Mouse (Mus musculus): ENCODE measurements around the gene Ccdc9. TPM values are rescaled to one million over a fixed set of nuclear protein-coding genes. Genes with fewer than 3 reads are reported as not detected.
"Not testable (repeated sequence)": the region's sequence is repeated elsewhere in the genome, so short reads cannot be mapped to it uniquely, and the experiment has no call there.

Gene Ccdc9
- polyA plus RNA-seq, 1 experiment from 2014 or later = 44.7 TPM

GRCm38 (mm10) chr7:16285450-16286025 lies 1.1 kb downstream of the Ccdc9 start:
- Histone ChIP-seq H3K36me3 (peaks cover 39% of the 10 kb centered on the region), H3K9ac (replicated peaks) (0 out of 2 replicates have a peak overlapping the region, but pooled peaks have one; percentile 23), H3K9me3 (no peaks in the 10 kb centered on the region), H3K27me3 (no peaks in the 10 kb centered on the region), H3K27ac (peak overlapping the region; percentile 73), H3K4me2 (peak overlapping the region; percentile 62), H3K4me3 (replicated peaks) (peak overlapping the region; percentile 60), H3K4me1 (replicated peaks) (peaks cover 11% of the 10 kb centered on the region)
- 1% methylated on average over 14 of the region's 14 CpGs for WGBS
- ATAC-seq (ENCODE audit: insufficient number of reproducible peaks, insufficient read depth, low FRiP score, low TSS enrichment, low read depth) = peak; percentile 45

DNA sequence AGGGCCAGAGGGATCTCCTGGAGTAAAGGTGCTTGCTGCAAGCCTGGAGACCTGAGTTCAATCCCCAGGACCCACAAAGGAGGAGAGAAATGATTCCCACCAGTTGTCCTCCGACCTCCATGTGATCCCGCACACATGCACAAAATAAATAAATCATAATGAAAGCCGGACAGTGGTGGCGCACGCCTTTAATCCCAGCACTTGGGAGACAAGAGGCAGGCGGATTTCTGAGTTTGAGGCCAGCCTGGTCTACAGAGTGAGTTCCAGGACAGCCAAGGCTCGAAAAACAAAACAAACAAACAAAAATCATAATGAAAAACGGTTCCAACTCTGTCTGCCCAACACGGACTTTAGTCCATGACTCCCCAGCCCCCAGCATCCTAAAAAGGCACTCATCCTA lies 1.7 kb downstream of the Ccdc9 start:
- peak overlapping the region; percentile 60 for H3K4me3 ChIP-seq (replicated peaks)
- ATAC-seq (ENCODE audit: insufficient number of reproducible peaks, insufficient read depth, low FRiP score, low TSS enrichment, low read depth) = no peak
- H3K4me2 ChIP-seq = peak overlapping the region; percentile 62
- no peaks in the 10 kb centered on the region for H3K9me3 ChIP-seq
- 68% methylated on average over 9 of the region's 9 CpGs for WGBS
- H3K4me1 ChIP-seq (replicated peaks) = peaks cover 11% of the 10 kb centered on the region
- H3K9ac ChIP-seq (replicated peaks) = no peak overlapping the region
- peak overlapping the region; percentile 73; the same call in 1 of the 2 replicates for H3K27ac ChIP-seq
- H3K36me3 ChIP-seq = peaks cover 45% of the 10 kb centered on the region
- H3K27me3 ChIP-seq = no peaks in the 10 kb centered on the region

GRCm38 (mm10) chr7:16284001-16284400 lies 2.6 kb downstream of the Ccdc9 start:
- Histone ChIP-seq H3K4me3 (replicated peaks) (no peak overlapping the region), H3K4me1 (replicated peaks) (peaks cover 11% of the 10 kb centered on the region), H3K27me3 (no peaks in the 10 kb centered on the region), H3K9ac (replicated peaks) (no peak overlapping the region), H3K9me3 (no peaks in the 10 kb centered on the region), H3K27ac (no peak overlapping the region), H3K36me3 (peaks cover 53% of the 10 kb centered on the region), H3K4me2 (no peak overlapping the region)
- no peak for ATAC-seq (ENCODE audit: insufficient number of reproducible peaks, insufficient read depth, low FRiP score, low TSS enrichment, low read depth)
- 92% methylated on average over 8 of the region's 8 CpGs for WGBS

DNA sequence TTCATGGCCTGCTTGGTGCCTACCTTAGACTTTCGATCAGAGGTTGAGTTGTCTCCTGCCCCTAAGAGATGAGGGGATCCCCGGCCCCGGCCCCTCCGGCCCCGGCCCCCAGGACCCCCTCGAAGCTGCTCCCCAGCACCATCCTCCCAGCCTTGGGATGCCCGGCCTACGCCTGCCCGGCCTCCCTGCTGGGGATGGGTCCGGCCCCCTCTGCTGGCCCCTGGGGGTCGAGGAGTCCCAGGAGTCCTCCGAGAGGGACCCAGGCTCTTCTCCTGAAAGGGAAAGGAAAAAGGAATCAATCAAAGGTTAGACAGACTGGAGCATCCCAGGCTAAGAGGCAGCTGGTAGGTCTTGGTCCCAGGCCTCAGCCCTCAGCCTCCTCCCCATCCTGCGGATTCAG lies 4.3 kb downstream of the Ccdc9 start:
- Histone ChIP-seq H3K4me2 (no peak overlapping the region), H3K9me3 (no peaks in the 10 kb centered on the region), H3K27me3 (no peaks in the 10 kb centered on the region), H3K9ac (replicated peaks) (no peak overlapping the region), H3K36me3 (peaks cover 68% of the 10 kb centered on the region), H3K4me1 (replicated peaks) (peaks cover 11% of the 10 kb centered on the region), H3K4me3 (replicated peaks) (no peak overlapping the region), H3K27ac (no peak overlapping the region)
- whole genome bisulfite sequencing = 90% methylated on average over 13 of the region's 13 CpGs
- ATAC-seq (ENCODE audit: insufficient number of reproducible peaks, insufficient read depth, low FRiP score, low TSS enrichment, low read depth) = no peak

GRCm38 (mm10) chr7:16280721-16281120 lies 5.9 kb downstream of the Ccdc9 start:
- no peaks in the 10 kb centered on the region for H3K27me3 ChIP-seq
- 85% methylated on average over 11 of the region's 11 CpGs for WGBS
- H3K4me2 ChIP-seq = no peak overlapping the region
- no peaks in the 10 kb centered on the region for H3K9me3 ChIP-seq
- peaks cover 10% of the 10 kb centered on the region for H3K4me1 ChIP-seq (replicated peaks)
- ATAC-seq (ENCODE audit: insufficient number of reproducible peaks, insufficient read depth, low FRiP score, low TSS enrichment, low read depth) = no peak
- H3K4me3 ChIP-seq (replicated peaks) = no peak overlapping the region
- peaks cover 84% of the 10 kb centered on the region for H3K36me3 ChIP-seq
- H3K9ac ChIP-seq (replicated peaks) = no peak overlapping the region
- H3K27ac ChIP-seq = no peak overlapping the region

DNA sequence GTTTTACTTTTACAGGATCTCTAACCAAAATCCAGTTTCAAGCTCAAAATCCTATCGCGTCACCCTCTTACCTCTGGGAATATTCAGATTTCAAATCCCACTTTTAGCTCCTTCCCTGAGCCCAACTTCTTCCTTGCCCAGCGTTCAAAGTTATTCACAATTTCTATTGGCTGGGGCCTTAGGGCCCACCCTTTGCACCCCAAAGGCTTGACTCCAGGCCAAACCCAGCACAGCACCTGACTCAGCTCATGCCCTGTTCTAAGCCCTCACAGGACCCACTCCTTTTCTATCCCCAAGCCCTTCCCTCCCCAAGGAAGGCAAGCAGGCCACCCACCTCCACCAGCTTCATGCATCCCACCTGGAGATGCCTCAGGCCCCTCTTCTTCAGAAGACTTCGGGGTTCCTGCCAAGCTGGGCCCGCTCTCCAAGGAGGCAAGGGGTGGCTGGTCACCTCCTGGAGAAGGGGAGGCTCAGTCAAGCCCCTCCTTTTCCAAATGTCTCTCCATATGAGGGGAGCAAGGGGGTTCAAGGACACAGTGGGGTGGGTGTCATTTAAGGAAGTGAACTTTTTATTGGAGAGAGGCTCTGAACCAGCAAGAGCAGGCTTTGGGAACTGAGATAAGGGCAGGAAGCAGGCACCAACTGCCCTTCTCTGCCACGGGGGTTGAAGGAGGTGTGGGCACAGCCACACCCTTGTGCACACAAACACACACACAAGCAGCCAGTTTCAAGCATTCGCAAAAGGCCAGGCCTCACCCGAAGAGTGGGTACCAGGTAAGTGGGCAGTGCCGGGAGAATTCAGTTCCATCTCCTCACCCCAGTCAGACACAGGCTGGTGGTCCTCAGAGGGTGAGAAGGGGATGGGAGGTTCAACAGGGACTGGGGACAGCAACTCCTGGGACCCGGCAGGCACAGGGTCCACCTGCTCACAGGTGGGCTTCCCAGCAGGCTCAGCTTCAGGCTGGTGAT lies 11.4 kb downstream of the Ccdc9 start:
- no peak overlapping the region for H3K9ac ChIP-seq (replicated peaks)
- no peak for ATAC-seq (ENCODE audit: insufficient number of reproducible peaks, insufficient read depth, low FRiP score, low TSS enrichment, low read depth)
- 86% methylated on average over 10 of the region's 10 CpGs for WGBS
- peaks cover 9% of the 10 kb centered on the region for H3K27me3 ChIP-seq
- H3K4me3 ChIP-seq (replicated peaks) = no peak overlapping the region
- H3K36me3 ChIP-seq = peaks cover 50% of the 10 kb centered on the region
- no peak overlapping the region for H3K4me2 ChIP-seq
- H3K9me3 ChIP-seq = no peaks in the 10 kb centered on the region
- peaks cover 22% of the 10 kb centered on the region for H3K4me1 ChIP-seq (replicated peaks)
- H3K27ac ChIP-seq = no peak overlapping the region

DNA sequence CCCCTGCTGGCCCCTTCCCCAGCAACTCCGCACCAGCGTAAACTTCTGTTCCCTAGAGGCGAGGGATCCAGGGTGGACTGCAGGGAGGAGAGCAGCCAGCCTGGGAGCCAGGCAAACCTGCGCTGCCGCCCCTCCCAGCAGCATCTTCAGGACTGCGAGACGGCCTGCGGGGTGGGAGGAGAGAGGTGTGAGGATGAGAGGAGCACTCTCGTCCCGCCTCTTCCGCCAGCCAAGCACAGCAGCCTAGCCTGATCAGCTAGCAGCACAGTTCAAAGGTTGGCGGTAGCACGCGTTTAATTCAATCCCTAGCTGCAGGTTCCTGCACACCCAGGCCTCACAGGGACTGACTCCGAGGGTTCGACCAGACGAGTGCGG lies 12.8 kb downstream of the Ccdc9 start:
- H3K27ac ChIP-seq = peak overlapping the region; percentile 86
- H3K9ac ChIP-seq (replicated peaks) = peak overlapping the region; percentile 65
- H3K9me3 ChIP-seq = no peaks in the 10 kb centered on the region
- peak overlapping the region; percentile 72 for H3K4me2 ChIP-seq
- under 1% methylated on average over 18 of the region's 18 CpGs for WGBS
- H3K4me1 ChIP-seq (replicated peaks) = peaks cover 22% of the 10 kb centered on the region
- H3K36me3 ChIP-seq = peaks cover 39% of the 10 kb centered on the region
- peaks cover 14% of the 10 kb centered on the region for H3K27me3 ChIP-seq
- peak; percentile 77 for ATAC-seq (ENCODE audit: insufficient number of reproducible peaks, insufficient read depth, low FRiP score, low TSS enrichment, low read depth)
- H3K4me3 ChIP-seq (replicated peaks) = peak overlapping the region; percentile 78

DNA sequence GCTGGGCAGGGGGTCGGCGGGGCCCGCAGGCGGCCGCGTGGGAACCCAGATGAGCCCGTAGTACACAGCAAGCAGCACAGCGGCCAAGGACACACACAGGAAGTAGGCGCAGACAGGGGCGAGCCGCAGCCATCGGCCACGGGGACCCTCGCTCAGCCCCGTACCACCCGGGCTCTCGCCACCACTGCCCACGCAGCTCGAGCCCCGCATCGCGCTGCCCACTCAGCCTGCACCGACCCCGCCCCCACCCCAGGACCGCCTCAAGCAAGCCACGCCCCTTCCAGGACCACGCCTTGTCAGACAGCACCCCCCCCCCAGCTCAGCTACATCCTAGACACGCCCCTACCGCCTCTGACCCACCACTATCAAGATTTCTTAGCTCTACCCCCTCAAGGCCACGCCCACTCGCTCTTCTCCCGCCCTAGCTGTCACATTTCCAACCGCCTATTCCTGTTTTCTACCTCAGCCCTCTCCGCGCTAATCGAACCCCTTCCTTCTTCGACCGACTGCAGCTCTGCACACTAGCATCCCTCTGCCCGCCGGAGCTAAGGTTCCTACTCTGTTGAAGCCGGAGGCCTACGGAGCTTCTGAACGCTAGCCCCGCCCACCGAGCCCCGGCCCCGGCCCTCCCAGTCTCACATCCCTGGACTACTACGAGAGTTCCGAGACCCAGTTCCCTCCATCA lies 13.4 kb downstream of the Ccdc9 start, which contains the start of gene Inafm1:
TSS of gene Inafm1 (minus strand) at position 537 of the 685 bp plus-strand sequence.
- 1% methylated on average over 40 of the region's 49 CpGs for WGBS
- Histone ChIP-seq H3K9me3 (no peaks in the 10 kb centered on the region), H3K4me1 (replicated peaks) (peaks cover 22% of the 10 kb centered on the region), H3K4me2 (peak within 1 kb of the TSS; percentile 72), H3K27me3 (peaks cover 14% of the 10 kb centered on the region), H3K4me3 (replicated peaks) (peak within 1 kb of the TSS; percentile 78), H3K9ac (replicated peaks) (peak within 1 kb of the TSS; percentile 83), H3K27ac (peak within 1 kb of the TSS; percentile 86), H3K36me3 (peaks cover 33% of the 10 kb centered on the region)
- ATAC-seq (ENCODE audit: insufficient number of reproducible peaks, insufficient read depth, low FRiP score, low TSS enrichment, low read depth) = peak; percentile 82

GRCm38 (mm10) chr7:16272681-16273080 lies 13.9 kb downstream of the Ccdc9 start:
- WGBS = under 1% methylated on average over 41 of the region's 46 CpGs

GRCm38 (mm10) chr7:16271139-16271538 lies 15.5 kb downstream of the Ccdc9 start:
- Histone ChIP-seq H3K27ac (no peak overlapping the region), H3K36me3 (peaks cover 12% of the 10 kb centered on the region), H3K9ac (replicated peaks) (no peak overlapping the region; the same call in 1 of the 2 replicates), H3K4me1 (replicated peaks) (peaks cover 22% of the 10 kb centered on the region), H3K27me3 (peaks cover 14% of the 10 kb centered on the region), H3K4me3 (replicated peaks) (no peak overlapping the region), H3K4me2 (no peak overlapping the region), H3K9me3 (0 out of 2 replicates have a peak, but pooled peaks cover 1% of the 10 kb centered on the region)
- 83% methylated on average over 1 of the region's 1 CpGs for WGBS
- ATAC-seq (ENCODE audit: insufficient number of reproducible peaks, insufficient read depth, low FRiP score, low TSS enrichment, low read depth) = no peak

More at GRCm38 (mm10) chr7:16272681-16273080, 13.9 kb downstream of the Ccdc9 start:
- Histone ChIP-seq H3K4me1 (replicated peaks) (peaks cover 22% of the 10 kb centered on the region), H3K27me3 (peaks cover 14% of the 10 kb centered on the region), H3K4me3 (replicated peaks) (peak overlapping the region; percentile 78), H3K9ac (replicated peaks) (peak overlapping the region; percentile 83), H3K27ac (peak overlapping the region; percentile 86), H3K36me3 (peaks cover 28% of the 10 kb centered on the region), H3K4me2 (peak overlapping the region; percentile 72), H3K9me3 (no peaks in the 10 kb centered on the region)
- peak; percentile 73 for ATAC-seq (ENCODE audit: insufficient number of reproducible peaks, insufficient read depth, low FRiP score, low TSS enrichment, low read depth)

DNA sequence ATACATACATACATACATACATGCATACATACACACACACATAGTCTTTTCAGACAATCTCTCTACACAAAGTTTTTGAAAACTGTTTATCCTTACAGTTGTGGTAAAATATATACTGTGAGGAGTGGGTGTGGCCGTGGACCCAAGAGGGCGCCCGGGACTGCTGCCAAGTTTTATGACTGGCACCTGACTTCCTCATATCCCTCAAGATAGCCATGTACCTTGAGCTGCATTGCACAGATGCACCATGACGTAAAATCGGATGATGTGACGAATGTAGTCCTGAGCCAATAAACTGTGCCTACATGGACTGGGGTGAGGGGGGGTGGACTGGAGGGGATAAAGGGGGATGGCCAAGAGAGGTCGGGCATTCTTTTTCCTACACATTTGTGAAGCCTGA lies 20.0 kb downstream of the Ccdc9 start:
- not testable (repeated sequence) for H3K4me2 ChIP-seq; H3K9me3 ChIP-seq; H3K4me3 ChIP-seq (replicated peaks); H3K9ac ChIP-seq (replicated peaks); H3K4me1 ChIP-seq (replicated peaks); ATAC-seq (ENCODE audit: insufficient number of reproducible peaks, insufficient read depth, low FRiP score, low TSS enrichment, low read depth); H3K36me3 ChIP-seq; H3K27ac ChIP-seq; H3K27me3 ChIP-seq
- 75% methylated on average over 7 of the region's 7 CpGs for whole genome bisulfite sequencing
